Mouse (Mus musculus) thymus, adult 2 months (tissue): ENCODE data around the gene Prkn.

ENCODE experiments used
- CTCF ChIP-seq: fragments of 200-500 bp; IDR thresholded peaks from 2 replicates; pipeline ENCODE4 v1.5.1; 2012; ENCODE audit warnings: mild to moderate bottlenecking, control low read depth, low read length, moderate library complexity, borderline replicate concordance; ENCODE audit not compliant: control insufficient read depth, poor library complexity, insufficient read depth; ENCODE audit errors: extremely low read depth
- POLR2A ChIP-seq: fragments of 200-500 bp; IDR thresholded peaks from 2 replicates; pipeline ENCODE4 v1.6.1; 2012; ENCODE audit warnings: mild to moderate bottlenecking, low read length, control low read depth, moderate library complexity; ENCODE audit not compliant: control insufficient read depth, poor library complexity, insufficient read depth; ENCODE audit errors: extremely low read depth

GRCm38 (mm10) chr17:11617552-11617951, 777.4 kb downstream of the Prkn start:
- TF ChIP-seq CTCF (no peak), POLR2A (no peak)
